Mouse (Mus musculus) embryonic facial prominence, embryonic 11.5 days (tissue): Measurements from ENCODE around the gene Necap2. TPM values are rescaled to one million over a fixed set of nuclear protein-coding genes. Genes with fewer than 3 reads are reported as not detected.

Experiments used
- ATAC-seq: fragments of 200-750 bp; cut with Nextera tagmentation; replicated peaks from 2 replicates; pipeline ENCODE4 v1.8.0; 2017; ENCODE audit warnings: low read depth; ENCODE audit not compliant: insufficient number of reproducible peaks, low FRiP score, low TSS enrichment
- DNase-seq: peaks from one replicate; pipeline ENCODE4 v3.0.0-alpha.2; 2015; ENCODE audit warnings: low spot score
- H3K27ac ChIP-seq: fragments of 300-500 bp; sonication (generic); replicated peaks from 2 replicates; pipeline ENCODE4 v1.5.1; 2014; ENCODE audit warnings: mild to moderate bottlenecking, low read depth, low read length, control low read depth
- H3K27me3 ChIP-seq: fragments of 300-500 bp; sonication (generic); 2 replicates; pipeline ENCODE4 v1.6.1; 2014; ENCODE audit warnings: mild to moderate bottlenecking, low read length, moderate library complexity, mixed read lengths; ENCODE audit not compliant: control insufficient read depth, insufficient read depth
- H3K36me3 ChIP-seq: fragments of 300-500 bp; sonication (generic); replicated peaks from 2 replicates; pipeline ENCODE4 v1.6.1; 2014; ENCODE audit warnings: low read depth, mild to moderate bottlenecking, low read length, moderate library complexity, mixed read lengths; ENCODE audit not compliant: control insufficient read depth, insufficient read depth
- H3K4me1 ChIP-seq: fragments of 300-500 bp; sonication (generic); 2 replicates; pipeline ENCODE4 v1.6.1; 2014; ENCODE audit warnings: low read length, mixed read lengths; ENCODE audit not compliant: control insufficient read depth, insufficient read depth
- H3K4me2 ChIP-seq: fragments of 300-500 bp; sonication (generic); 2 replicates; pipeline ENCODE4 v1.6.1; 2014; ENCODE audit warnings: low read depth, mild to moderate bottlenecking, control low read depth, low read length, moderate library complexity
- H3K4me3 ChIP-seq: fragments of 300-500 bp; sonication (generic); 2 replicates; pipeline ENCODE4 v1.5.1; 2014; ENCODE audit warnings: low read depth, low read length, control low read depth
- H3K9ac ChIP-seq: fragments of 300-500 bp; sonication (generic); replicated peaks from 2 replicates; pipeline ENCODE4 v1.6.1; 2014; ENCODE audit warnings: mild to moderate bottlenecking, control low read depth, low read length
- H3K9me3 ChIP-seq: fragments of 300-500 bp; sonication (generic); replicated peaks from 2 replicates; pipeline ENCODE4 v1.6.1; 2016; ENCODE audit warnings: mild to moderate bottlenecking, low read length, inconsistent platforms, mixed read lengths; ENCODE audit not compliant: control insufficient read depth
- WGBS: fragments of 180-500 bp; shearing (Covaris S2); extraction: QIAGEN DNeasy Blood & Tissue Kit; methylation state at CpG from one replicate; pipeline ENCODE4 v1.1.7; 2014; 5-methylcytosine and 5-hydroxymethylcytosine counted together
- polyA plus RNA-seq: library from polyadenylated mRNA; unstranded; fragments of >200 nt; fragmentation: Nextera tagmentation; extraction: Ambion mirVana; gene quantifications from 2 replicates; pipeline ENCODE4 v1.2.1, GENCODE M21; 2014

The Necap2 gene
- polyA plus RNA-seq, 1 experiment from 2014 or later: 57.0 TPM

GRCm38 (mm10) chr4:141059616-141060425 is 18.3 kb downstream of the Necap2 start:
- no peak for ATAC-seq

GRCm38 (mm10) chr4:141058835-141059234 is 19.3 kb downstream of the Necap2 start:
- Histone ChIP-seq H3K27me3 (no peaks in the 10 kb centered on the region), H3K9me3 (no peaks in the 10 kb centered on the region), H3K4me3 (no peak overlapping the region), H3K4me1 (no peaks in the 10 kb centered on the region; the same call in 1 of the 2 replicates), H3K4me2 (no peak overlapping the region), H3K9ac (no peak overlapping the region), H3K27ac (no peak overlapping the region), H3K36me3 (no peaks in the 10 kb centered on the region)
- WGBS: 84% methylated on average over 9 of the region's 9 CpGs
- no peak for DNase-seq
- ATAC-seq: no peak

More at GRCm38 (mm10) chr4:141059616-141060425, 18.3 kb downstream of the Necap2 start:
- Histone ChIP-seq H3K4me3 (peak overlapping the region; percentile 67), H3K4me2 (peak overlapping the region; percentile 80), H3K27me3 (no peaks in the 10 kb centered on the region), H3K27ac (peak overlapping the region; percentile 83), H3K36me3 (no peaks in the 10 kb centered on the region), H3K4me1 (no peaks in the 10 kb centered on the region), H3K9ac (peak overlapping the region; percentile 83), H3K9me3 (no peaks in the 10 kb centered on the region)
- WGBS: 1% methylated on average over 31 of the region's 32 CpGs
- peak; percentile 33 for DNase-seq

GRCm38 (mm10) chr4:141056970-141057369 is 21.2 kb downstream of the Necap2 start:
- ATAC-seq (no peak), DNase-seq (no peak)
- no peak overlapping the region for H3K4me3 ChIP-seq
- no peaks in the 10 kb centered on the region for H3K36me3 ChIP-seq
- H3K4me1 ChIP-seq: peaks cover 4% of the 10 kb centered on the region; the same call in 1 of the 2 replicates
- no peak overlapping the region for H3K9ac ChIP-seq
- H3K9me3 ChIP-seq: no peaks in the 10 kb centered on the region
- no peak overlapping the region for H3K27ac ChIP-seq
- 96% methylated on average over 10 of the region's 10 CpGs for WGBS
- H3K27me3 ChIP-seq: no peaks in the 10 kb centered on the region
- H3K4me2 ChIP-seq: no peak overlapping the region

GRCm38 (mm10) chr4:141053568-141054161 is 24.5 kb downstream of the Necap2 start:
- Histone ChIP-seq H3K27me3 (no peaks in the 10 kb centered on the region), H3K4me2 (peak overlapping the region; percentile 19), H3K4me3 (no peak overlapping the region), H3K36me3 (no peaks in the 10 kb centered on the region), H3K9ac (peak overlapping the region; percentile 46), H3K27ac (peak overlapping the region; percentile 20; the same call in 1 of the 2 replicates), H3K9me3 (no peaks in the 10 kb centered on the region), H3K4me1 (peaks cover 4% of the 10 kb centered on the region; the same call in 1 of the 2 replicates)
- ATAC-seq: peak; percentile 22; the same call in 1 of the 2 replicates
- WGBS: 19% methylated on average over 17 of the region's 17 CpGs
- peak; percentile 57 for DNase-seq

- DNase-seq: no peak
- no peaks in the 10 kb centered on the region for H3K27me3 ChIP-seq
- H3K36me3 ChIP-seq: no peaks in the 10 kb centered on the region
- H3K4me1 ChIP-seq: peaks cover 4% of the 10 kb centered on the region; the same call in 1 of the 2 replicates
- H3K9ac ChIP-seq: peak overlapping the region; percentile 46
- H3K4me2 ChIP-seq: peak overlapping the region; percentile 16; the same call in 1 of the 2 replicates
- H3K9me3 ChIP-seq: no peaks in the 10 kb centered on the region
- WGBS: 41% methylated on average over 8 of the region's 8 CpGs
- ATAC-seq: peak; percentile 7; the same call in 1 of the 2 replicates
- H3K27ac ChIP-seq: peak overlapping the region; percentile 20; the same call in 1 of the 2 replicates
- no peak overlapping the region for H3K4me3 ChIP-seq
These were observed 25.0 kb downstream of the Necap2 start for GRCm38 (mm10) chr4:141053138-141053537.

- H3K27ac ChIP-seq: no peak overlapping the region
- no peaks in the 10 kb centered on the region for H3K27me3 ChIP-seq
- no peaks in the 10 kb centered on the region for H3K9me3 ChIP-seq
- H3K4me1 ChIP-seq: peaks cover 4% of the 10 kb centered on the region; the same call in 1 of the 2 replicates
- H3K36me3 ChIP-seq: no peaks in the 10 kb centered on the region
- ATAC-seq (no peak), DNase-seq (no peak)
- H3K4me2 ChIP-seq: no peak overlapping the region
- no peak overlapping the region for H3K4me3 ChIP-seq
- 86% methylated on average over 12 of the region's 12 CpGs for WGBS
- H3K9ac ChIP-seq: no peak overlapping the region
These were observed 25.7 kb downstream of the Necap2 start for GRCm38 (mm10) chr4:141052442-141052841.

GRCm38 (mm10) chr4:141049476-141049835 is 28.7 kb downstream of the Necap2 start:
- H3K27me3 ChIP-seq: no peaks in the 10 kb centered on the region
- H3K4me2 ChIP-seq: no peak overlapping the region
- H3K4me3 ChIP-seq: no peak overlapping the region
- H3K9ac ChIP-seq: no peak overlapping the region
- DNase-seq (peak; percentile 73), ATAC-seq (no peak)
- H3K27ac ChIP-seq: peak overlapping the region; percentile 28; the same call in 1 of the 2 replicates
- peaks cover 4% of the 10 kb centered on the region; the same call in 1 of the 2 replicates for H3K4me1 ChIP-seq
- 49% methylated on average over 4 of the region's 4 CpGs for WGBS
- H3K9me3 ChIP-seq: no peaks in the 10 kb centered on the region
- H3K36me3 ChIP-seq: no peaks in the 10 kb centered on the region; the same call in none of the 2 replicates
